Mouse (Mus musculus): ENCODE measurements around the gene Odam.

Gene Odam

GRCm38 (mm10) chr5:87884729-87885128 is at the start of gene Odam:
Odam (plus strand) TSS chr5:87885029.
- no peak for DNase-seq (ENCODE audit: low read depth, low spot score)

GRCm38 (mm10) chr5:87855136-87855716 is 29.6 kb upstream of the Odam start:
- DNase-seq (ENCODE audit: low read depth, low spot score), result no peak

DNA sequence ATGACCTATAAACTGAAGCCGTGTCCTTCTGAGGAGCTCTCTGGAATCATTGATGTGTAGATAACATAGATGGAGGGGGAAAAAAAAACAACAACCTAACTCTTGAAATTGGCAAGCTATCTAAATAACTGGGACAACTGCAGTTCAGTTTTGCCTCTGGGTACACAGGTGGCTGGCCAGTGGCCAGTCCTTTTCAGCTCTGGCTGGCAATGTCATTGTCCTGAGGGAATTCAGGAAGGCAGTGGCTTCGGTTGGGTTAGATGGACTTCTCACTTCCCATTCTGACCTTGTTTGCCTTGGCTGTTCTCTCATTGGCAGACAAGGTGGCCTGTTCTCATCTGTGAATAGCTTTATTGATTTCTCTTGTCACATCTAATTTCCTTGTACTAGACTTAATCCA is 14.7 kb upstream of the Odam start:
- DNase-seq (ENCODE audit: low read depth, low spot score), result peak; percentile 25

GRCm38 (mm10) chr5:87871423-87871822 is 13.4 kb upstream of the Odam start:
- DNase-seq (ENCODE audit: low read depth, low spot score), result no peak

- no peak for DNase-seq (ENCODE audit: low read depth, low spot score)
Observed at GRCm38 (mm10) chr5:87925372-87925771, 40.5 kb downstream of the Odam start, which contains the start of gene Csn3. Csn3 (plus strand) TSS chr5:87925579.

GRCm38 (mm10) chr5:87931603-87932002 is 46.8 kb downstream of the Odam start:
- no peak for DNase-seq (ENCODE audit: low read depth, low spot score)

DNA sequence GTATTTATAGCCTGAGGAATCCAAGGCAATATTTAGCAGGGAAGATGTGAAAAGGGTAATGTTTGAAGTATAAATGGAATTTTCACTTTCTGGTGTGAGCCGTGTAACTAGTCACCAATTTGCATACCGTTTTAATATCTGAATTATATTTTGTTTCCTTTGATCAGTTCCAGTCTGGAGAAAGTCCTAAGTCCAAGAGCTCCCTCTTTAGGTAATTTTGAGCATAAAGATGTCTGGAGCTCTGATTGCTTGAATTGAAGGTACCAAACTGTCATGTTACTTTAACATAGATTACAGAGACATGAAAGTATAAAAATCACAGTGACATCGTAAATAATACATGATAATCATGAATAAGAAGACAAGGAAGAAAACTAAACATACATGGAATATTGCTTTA is 55.9 kb downstream of the Odam start:
- peak; percentile 3 for DNase-seq (ENCODE audit: low read depth, low spot score)

DNA sequence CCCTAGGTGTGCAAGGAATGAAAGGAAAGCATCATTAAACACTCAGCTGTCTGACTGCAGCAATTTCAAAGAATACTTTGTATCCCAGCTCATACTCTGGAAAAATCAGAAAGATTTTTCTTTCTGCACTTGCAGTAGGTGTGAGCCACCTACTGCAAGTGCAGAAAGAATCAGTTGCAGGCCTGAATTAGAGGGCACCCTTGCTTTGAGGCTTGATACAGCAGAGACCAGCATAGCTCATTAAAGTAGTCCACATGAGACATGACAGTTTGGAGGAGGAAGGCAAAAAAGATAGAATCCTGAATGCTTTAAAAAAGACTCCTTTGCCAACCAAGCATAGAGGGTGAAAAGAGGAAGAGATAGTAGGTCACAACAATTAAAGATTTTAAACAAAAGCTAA is 57.7 kb downstream of the Odam start:
- DNase-seq (ENCODE audit: low read depth, low spot score), result no peak
